Mouse (Mus musculus): ENCODE measurements around the gene Birc5. TPM values are rescaled to one million over a fixed set of nuclear protein-coding genes. Genes with fewer than 3 reads are reported as not detected.
A peak's percentile ranks its signal among the peaks of the same experiment; 100 is the strongest.

Birc5 gene
- total and polyA plus RNA-seq, 3 experiments, result 193 to 289 (median 270) TPM

GRCm38 (mm10) chr11:117855975-117856374 lies 6.9 kb downstream of the Birc5 start:
- dilution Hi-C loops (cut with MboI; ENCODE audit: extremely low pct_ligation_motif_present, extremely low pct_unique_long_range_greater_than_20kb, low sequenced_read_pairs), result no loop called here
- H3K36me3 ChIP-seq (replicated peaks in 1 of 2; ENCODE audit: control insufficient read depth in 1 of 2, insufficient read depth in 1 of 2, low read length in 1 of 2), result peaks cover 48 to 79% of the 10 kb centered on the region in 2 experiments

GRCm38 (mm10) chr11:117857462-117857861 lies 8.4 kb downstream of the Birc5 start:
- H3K4me3 ChIP-seq (replicated peaks in 1 of 3; ENCODE audit: low read depth in 2 of 3, low read length in 2 of 3, poor library complexity in 1 of 3), result no peak overlapping the region

More at GRCm38 (mm10) chr11:117855975-117856374, 6.9 kb downstream of the Birc5 start:
- H3K9me3 ChIP-seq (replicated peaks; ENCODE audit: low read length), result peaks cover 13% of the 10 kb centered on the region
- no peak overlapping the region for H3K27ac ChIP-seq (ENCODE audit: insufficient read depth, low read depth)
- peaks cover 0 to 12% of the 10 kb centered on the region in 2 experiments; a peak in 2 of 4 replicates for H3K4me1 ChIP-seq (ENCODE audit: control insufficient read depth in 1 of 2, insufficient read depth in 2 of 2)
- no peak overlapping the region for H3K4me2 ChIP-seq (ENCODE audit: insufficient read depth, low read depth, poor library complexity, severe bottlenecking)
- no peak overlapping the region for H3K9ac ChIP-seq (ENCODE audit: insufficient read depth, low read depth)
- H3K4me3 ChIP-seq (replicated peaks in 1 of 3; ENCODE audit: low read depth in 2 of 3, low read length in 2 of 3, poor library complexity in 1 of 3), result no peak overlapping the region
- no peaks in the 10 kb centered on the region for H3K27me3 ChIP-seq (replicated peaks)
- DNase-seq (ENCODE audit: extremely low read depth), result no peak
- in situ Hi-C loops (cut with MboI; ENCODE audit: low pct_ligation_motif_present, low pct_unique_long_range_greater_than_20kb, low sequenced_read_pairs), result no loop called here
- TF ChIP-seq ETS1 (conservative IDR thresholded peaks at IDR 0.05; ENCODE audit: low read depth, low read length) (no peak), MAFK (IDR thresholded peaks at IDR 0.05; ENCODE audit: insufficient replicate concordance, low read length) (peak; percentile 93), CHD2 (IDR thresholded peaks at IDR 0.05; ENCODE audit: low read length) (no peak)
- H3K79me2 ChIP-seq (replicated peaks; ENCODE audit: control insufficient read depth, extremely low read depth, insufficient read depth, poor library complexity, severe bottlenecking), result peaks cover 19% of the 10 kb centered on the region

GRCm38 (mm10) chr11:117858392-117858791 lies 9.3 kb downstream of the Birc5 start:
- H3K4me3 ChIP-seq (replicated peaks in 1 of 3; ENCODE audit: low read depth in 2 of 3, low read length in 2 of 3, poor library complexity in 1 of 3), result no peak overlapping the region
- no peak overlapping the region for H3K9ac ChIP-seq (ENCODE audit: insufficient read depth, low read depth)
- no peak overlapping the region for H3K27ac ChIP-seq (ENCODE audit: insufficient read depth, low read depth)
- peaks cover 35 to 57% of the 10 kb centered on the region in 2 experiments for H3K36me3 ChIP-seq (replicated peaks in 1 of 2; ENCODE audit: control insufficient read depth in 1 of 2, insufficient read depth in 1 of 2, low read length in 1 of 2)
- in situ Hi-C loops (cut with MboI; ENCODE audit: low pct_ligation_motif_present, low pct_unique_long_range_greater_than_20kb, low sequenced_read_pairs), result no loop called here
- TF ChIP-seq ZNF384 (IDR thresholded peaks at IDR 0.05; ENCODE audit: low read depth, low read length), result no peak
- no peak for TF ChIP-seq SIN3A (IDR thresholded peaks at IDR 0.05; ENCODE audit: low read length)
- no peak for TF ChIP-seq ELF1 (IDR thresholded peaks at IDR 0.05; ENCODE audit: low read depth, low read length)
- no peak for TF ChIP-seq NELFE (IDR thresholded peaks at IDR 0.05; ENCODE audit: low read depth, low read length)
- TF ChIP-seq MEF2A (IDR thresholded peaks at IDR 0.05; ENCODE audit: borderline replicate concordance, low read depth, low read length), result no peak
- TF ChIP-seq POLR2AphosphoS2 (IDR thresholded peaks at IDR 0.05; ENCODE audit: low read depth, low read length), result no peak
- TF ChIP-seq SMC3 (IDR thresholded peaks at IDR 0.05; ENCODE audit: low read depth, low read length), result no peak
- no peak for TF ChIP-seq MXI1 (IDR thresholded peaks at IDR 0.05; ENCODE audit: low read depth, low read length)
- no peak for TF ChIP-seq IRF4 (IDR thresholded peaks at IDR 0.05; ENCODE audit: low read depth, low read length)
- no peak for TF ChIP-seq GABPA (IDR thresholded peaks at IDR 0.05; ENCODE audit: insufficient replicate concordance, low read depth, low read length)
- TF ChIP-seq JUN (IDR thresholded peaks at IDR 0.05; ENCODE audit: insufficient read depth, low read depth, low read length), result no peak
- no peak for TF ChIP-seq JUND (conservative IDR thresholded peaks at IDR 0.05; ENCODE audit: low read depth, low read length)
- TF ChIP-seq NRF1 (IDR thresholded peaks at IDR 0.05; ENCODE audit: low read depth, low read length), result no peak
- no peak for TF ChIP-seq ZMIZ1 (IDR thresholded peaks at IDR 0.05; ENCODE audit: low read depth, low read length)
- no peak for TF ChIP-seq KAT2A (IDR thresholded peaks at IDR 0.05; ENCODE audit: insufficient replicate concordance, low read length)
- TF ChIP-seq HCFC1 (IDR thresholded peaks at IDR 0.05; ENCODE audit: low read depth, low read length), result no peak
- TF ChIP-seq TCF12 (IDR thresholded peaks at IDR 0.05; ENCODE audit: low read depth, low read length), result no peak
- no peak for TF ChIP-seq CTCF (conservative IDR thresholded peaks at IDR 0.05 in 1 of 2, IDR thresholded peaks at IDR 0.05 in 1 of 2; ENCODE audit: low read depth in 2 of 2, low read length in 2 of 2)
- H3K4me2 ChIP-seq (ENCODE audit: insufficient read depth, low read depth, poor library complexity, severe bottlenecking), result no peak overlapping the region
- H3K4me1 ChIP-seq (ENCODE audit: control insufficient read depth in 1 of 2, insufficient read depth in 2 of 2), result no peaks in the 10 kb centered on the region; a peak in 1 of 4 replicates
- H3K27me3 ChIP-seq (replicated peaks), result no peaks in the 10 kb centered on the region
- H3K9me3 ChIP-seq (replicated peaks; ENCODE audit: low read length), result peaks cover 13% of the 10 kb centered on the region
- DNase-seq (ENCODE audit: extremely low read depth), result no peak
- no peaks in the 10 kb centered on the region for H3K79me2 ChIP-seq (replicated peaks; ENCODE audit: control insufficient read depth, extremely low read depth, insufficient read depth, poor library complexity, severe bottlenecking)
- dilution Hi-C loops (cut with MboI; ENCODE audit: extremely low pct_ligation_motif_present, extremely low pct_unique_long_range_greater_than_20kb, low sequenced_read_pairs), result no loop called here

More at GRCm38 (mm10) chr11:117857462-117857861, 8.4 kb downstream of the Birc5 start:
- H3K9ac ChIP-seq (ENCODE audit: insufficient read depth, low read depth), result no peak overlapping the region
- no peaks in the 10 kb centered on the region for H3K27me3 ChIP-seq (replicated peaks)
- H3K4me2 ChIP-seq (ENCODE audit: insufficient read depth, low read depth, poor library complexity, severe bottlenecking), result no peak overlapping the region
- dilution Hi-C loops (cut with MboI; ENCODE audit: extremely low pct_ligation_motif_present, extremely low pct_unique_long_range_greater_than_20kb, low sequenced_read_pairs) (no loop called here), in situ Hi-C loops (cut with MboI; ENCODE audit: low pct_ligation_motif_present, low pct_unique_long_range_greater_than_20kb, low sequenced_read_pairs) (no loop called here)
- peaks cover 4% of the 10 kb centered on the region; the same call in 1 of the 2 replicates for H3K79me2 ChIP-seq (replicated peaks; ENCODE audit: control insufficient read depth, extremely low read depth, insufficient read depth, poor library complexity, severe bottlenecking)
- peaks cover 0 to 5% of the 10 kb centered on the region in 2 experiments; a peak in 1 of 4 replicates for H3K4me1 ChIP-seq (ENCODE audit: control insufficient read depth in 1 of 2, insufficient read depth in 2 of 2)
- H3K36me3 ChIP-seq (replicated peaks in 1 of 2; ENCODE audit: control insufficient read depth in 1 of 2, insufficient read depth in 1 of 2, low read length in 1 of 2), result peaks cover 43 to 66% of the 10 kb centered on the region in 2 experiments
- peaks cover 13% of the 10 kb centered on the region for H3K9me3 ChIP-seq (replicated peaks; ENCODE audit: low read length)
- H3K27ac ChIP-seq (ENCODE audit: insufficient read depth, low read depth), result no peak overlapping the region
- TF ChIP-seq POLR2AphosphoS2 (IDR thresholded peaks at IDR 0.05; ENCODE audit: low read depth, low read length) (0 out of 2 replicates have a peak, but pooled peaks have one; percentile 5), POLR2A (IDR thresholded peaks at IDR 0.05; ENCODE audit: low read depth, low read length) (0 out of 2 replicates have a peak, but pooled peaks have one; percentile 10), MYC (IDR thresholded peaks at IDR 0.05; ENCODE audit: low read depth, low read length) (no peak)
- no peak for DNase-seq (ENCODE audit: extremely low read depth)

Data from CH12.LX (cell line).